Mouse (Mus musculus) neural tube, embryonic 13.5 days (tissue): ENCODE data around the gene Mamstr. TPM values are rescaled to one million over a fixed set of nuclear protein-coding genes. Genes with fewer than 3 reads are reported as not detected.
A peak's percentile ranks its signal among the peaks of the same experiment; 100 is the strongest.
"Not testable (repeated sequence)": the region's sequence is repeated elsewhere in the genome, so short reads cannot be mapped to it uniquely, and the experiment has no call there.

Source experiments
- ATAC-seq: fragments of 200-750 bp; cut with Nextera tagmentation; 2 replicates; pipeline ENCODE4 v1.8.0; 2017; ENCODE audit warnings: low read depth, mild to moderate bottlenecking, moderate TSS enrichment, moderate library complexity
- H3K27ac ChIP-seq: fragments of 300-500 bp; sonication (generic); replicated peaks from 2 replicates; pipeline ENCODE4 v1.5.1; 2015; ENCODE audit warnings: moderate library complexity, mild to moderate bottlenecking, inconsistent platforms
- H3K27me3 ChIP-seq: fragments of 300-500 bp; sonication (generic); 2 replicates; pipeline ENCODE4 v1.6.1; 2015; ENCODE audit warnings: mild to moderate bottlenecking, inconsistent platforms
- H3K36me3 ChIP-seq: fragments of 300-500 bp; sonication (generic); 2 replicates; pipeline ENCODE4 v1.6.1; 2015; ENCODE audit warnings: mild to moderate bottlenecking, inconsistent platforms
- H3K4me1 ChIP-seq: fragments of 300-500 bp; sonication (generic); replicated peaks from 2 replicates; pipeline ENCODE4 v1.6.1; 2015; ENCODE audit warnings: inconsistent platforms
- H3K4me2 ChIP-seq: fragments of 300-500 bp; sonication (generic); 2 replicates; pipeline ENCODE4 v1.6.1; 2015; ENCODE audit warnings: inconsistent platforms, mild to moderate bottlenecking, moderate library complexity
- H3K4me3 ChIP-seq: fragments of 300-500 bp; sonication (generic); 2 replicates; pipeline ENCODE4 v1.5.1; 2015; ENCODE audit warnings: mild to moderate bottlenecking, inconsistent platforms
- H3K9ac ChIP-seq: fragments of 300-500 bp; sonication (generic); 2 replicates; pipeline ENCODE4 v1.6.1; 2015; ENCODE audit warnings: moderate library complexity, mild to moderate bottlenecking, inconsistent platforms
- H3K9me3 ChIP-seq: fragments of 300-500 bp; sonication (generic); 2 replicates; pipeline ENCODE4 v1.6.1; 2016; ENCODE audit warnings: inconsistent platforms
- WGBS: fragments of 180-500 bp; shearing (Covaris S2); methylation state at CpG from one replicate; pipeline ENCODE4 v1.1.7; 2015; 5-methylcytosine and 5-hydroxymethylcytosine counted together
- polyA plus RNA-seq: library from polyadenylated mRNA; unstranded; fragments of >200 nt; fragmentation: Nextera tagmentation; extraction: Ambion mirVana; gene quantifications from 2 replicates; pipeline ENCODE4 v1.2.1, GENCODE M21; 2015

Gene Mamstr
- polyA plus RNA-seq, 1 experiment from 2014 or later, result 3.1 TPM

DNA sequence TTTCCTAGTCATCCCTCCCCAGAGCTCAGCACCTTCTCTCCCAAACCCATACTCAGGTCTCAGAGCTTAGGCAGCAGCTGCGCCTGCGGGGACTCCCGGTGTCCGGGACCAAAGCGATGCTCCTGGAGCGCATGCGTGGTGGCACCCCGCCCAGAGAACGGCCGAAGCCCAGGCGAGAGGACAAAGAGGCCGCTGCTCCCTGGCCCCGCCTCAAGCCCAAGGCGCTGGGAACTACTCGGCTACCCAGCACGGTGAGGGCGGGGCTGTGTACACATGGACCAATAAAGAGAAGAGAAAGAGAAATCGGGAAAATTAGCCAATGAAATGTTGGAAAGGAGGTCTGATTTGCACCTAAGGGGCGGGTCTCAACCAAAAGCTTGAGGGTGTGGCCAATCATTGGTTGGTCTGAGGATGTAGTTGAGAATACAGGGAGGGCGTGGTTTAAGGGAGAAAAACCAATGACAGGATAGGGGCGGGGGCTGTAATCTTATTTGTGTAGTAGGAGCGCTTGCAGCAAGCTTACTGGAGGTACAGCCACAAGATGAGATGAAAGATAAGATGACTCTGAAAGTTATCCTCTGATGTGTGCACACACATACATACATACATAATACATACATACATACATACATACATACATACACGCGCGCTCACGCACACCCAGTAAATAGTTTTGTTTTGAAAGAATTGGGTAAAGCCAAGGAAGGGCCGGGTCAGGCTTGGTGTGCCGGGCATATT is 3.8 kb downstream of the Mamstr start:
- peak; percentile 92 for ATAC-seq
- Histone ChIP-seq H3K36me3 (no peaks in the 10 kb centered on the region), H3K27me3 (no peaks in the 10 kb centered on the region), H3K27ac (peak overlapping the region; percentile 94), H3K4me2 (peak overlapping the region; percentile 83), H3K9me3 (no peaks in the 10 kb centered on the region), H3K9ac (peak overlapping the region; percentile 80), H3K4me3 (peak overlapping the region; percentile 47), H3K4me1 (peaks cover 35% of the 10 kb centered on the region)
- 1% methylated on average over 28 of the region's 28 CpGs for WGBS

DNA sequence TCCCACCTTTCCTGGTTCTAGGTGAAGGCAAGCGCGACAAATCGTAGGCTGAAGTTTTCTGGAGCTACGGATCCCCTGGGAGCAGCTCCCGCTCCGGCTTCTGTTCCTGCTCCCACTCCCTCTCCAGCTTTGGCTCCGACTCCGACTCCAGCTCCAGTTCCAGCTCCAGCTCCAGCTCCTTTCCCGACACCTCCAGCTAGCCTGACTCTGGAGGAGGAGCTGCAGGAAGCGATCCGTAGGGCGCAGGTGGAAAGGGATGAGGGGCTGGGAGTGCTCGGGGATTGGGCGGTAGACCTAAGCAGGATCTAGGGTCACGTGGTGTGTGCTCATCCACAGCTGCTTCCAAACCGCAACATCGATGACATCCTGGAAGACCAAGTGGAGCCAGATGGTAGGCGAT is 4.4 kb downstream of the Mamstr start:
- 4% methylated on average over 18 of the region's 18 CpGs for WGBS
- no peaks in the 10 kb centered on the region for H3K9me3 ChIP-seq
- H3K9ac ChIP-seq, result peak overlapping the region; percentile 54

DNA sequence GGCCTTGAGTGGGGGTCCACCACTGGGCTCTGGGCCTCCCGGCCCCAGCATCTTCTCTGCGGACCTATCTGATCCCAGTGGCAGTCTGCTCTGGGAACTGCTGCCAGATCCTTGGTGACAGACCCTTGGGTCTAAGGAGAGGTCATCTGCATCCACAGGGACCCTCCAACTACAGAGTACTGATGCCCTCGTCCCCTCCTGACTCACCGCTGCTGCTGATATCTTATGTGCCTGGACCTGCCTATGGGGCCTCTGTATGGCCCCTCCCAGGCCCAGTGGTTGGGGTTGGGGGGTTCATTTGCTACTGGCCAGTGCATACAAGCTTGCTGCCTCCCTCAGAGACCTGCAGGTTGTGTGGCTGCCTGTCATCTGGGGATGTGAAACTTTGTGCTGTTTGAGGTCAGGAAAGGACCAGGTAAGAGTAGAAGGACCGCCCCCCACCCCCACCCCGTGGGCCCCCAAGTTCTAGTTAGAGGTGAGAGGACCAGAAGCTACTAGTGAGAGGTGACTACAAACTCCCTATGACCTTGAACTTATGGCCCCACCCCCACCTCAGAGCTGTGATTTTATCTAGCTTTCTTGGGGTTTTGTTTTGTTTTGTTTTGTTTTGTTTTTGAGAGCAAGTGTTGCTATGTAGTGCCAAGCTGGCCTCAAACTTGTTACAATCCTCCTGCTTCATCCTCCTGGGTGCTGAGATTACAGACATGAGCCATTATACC is 5.3 kb downstream of the Mamstr start:
- H3K4me2 ChIP-seq, result peak overlapping the region; percentile 83
- H3K9ac ChIP-seq, result peak overlapping the region; percentile 54; the same call in 1 of the 2 replicates
- no peak for ATAC-seq
- WGBS, result 71% methylated on average over 6 of the region's 6 CpGs
- no peaks in the 10 kb centered on the region for H3K36me3 ChIP-seq
- peak overlapping the region; percentile 47; the same call in 1 of the 2 replicates for H3K4me3 ChIP-seq
- no peaks in the 10 kb centered on the region for H3K27me3 ChIP-seq
- H3K4me1 ChIP-seq, result peaks cover 35% of the 10 kb centered on the region
- peak overlapping the region; percentile 89 for H3K27ac ChIP-seq
- H3K9me3 ChIP-seq, result no peaks in the 10 kb centered on the region

More for the DNA sequence above, 4.4 kb downstream of the Mamstr start:
- peak; percentile 59 for ATAC-seq
- Histone ChIP-seq H3K4me3 (peak overlapping the region; percentile 47), H3K27me3 (no peaks in the 10 kb centered on the region), H3K36me3 (no peaks in the 10 kb centered on the region), H3K4me1 (peaks cover 35% of the 10 kb centered on the region), H3K27ac (peak overlapping the region; percentile 89), H3K4me2 (peak overlapping the region; percentile 83)

DNA sequence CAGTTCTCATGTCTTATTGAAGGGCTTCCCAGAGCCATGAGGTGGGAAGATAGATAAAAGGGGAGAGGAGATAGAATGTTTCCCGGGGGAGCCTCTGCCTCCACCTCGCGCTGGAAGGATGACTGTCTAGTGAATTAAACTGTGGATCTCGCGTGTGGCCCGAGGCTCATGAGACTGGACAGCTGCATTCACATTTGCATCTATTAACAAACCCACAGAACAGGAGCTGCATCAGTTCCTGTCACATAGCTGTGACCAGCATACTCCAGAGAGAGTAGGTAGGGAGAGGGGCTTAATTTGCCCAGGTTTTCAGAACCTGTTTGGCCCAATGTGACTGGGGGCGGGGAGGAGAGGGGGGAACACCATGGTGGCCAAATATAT is 5.8 kb downstream of the Mamstr start:
- 51% methylated on average over 7 of the region's 7 CpGs for WGBS
- H3K4me1 ChIP-seq, result peaks cover 35% of the 10 kb centered on the region
- no peaks in the 10 kb centered on the region for H3K36me3 ChIP-seq
- H3K9me3 ChIP-seq, result no peaks in the 10 kb centered on the region
- no peak overlapping the region for H3K4me3 ChIP-seq
- H3K27ac ChIP-seq, result no peak overlapping the region
- H3K27me3 ChIP-seq, result no peaks in the 10 kb centered on the region
- no peak overlapping the region for H3K4me2 ChIP-seq
- no peak overlapping the region for H3K9ac ChIP-seq
- ATAC-seq, result no peak

DNA sequence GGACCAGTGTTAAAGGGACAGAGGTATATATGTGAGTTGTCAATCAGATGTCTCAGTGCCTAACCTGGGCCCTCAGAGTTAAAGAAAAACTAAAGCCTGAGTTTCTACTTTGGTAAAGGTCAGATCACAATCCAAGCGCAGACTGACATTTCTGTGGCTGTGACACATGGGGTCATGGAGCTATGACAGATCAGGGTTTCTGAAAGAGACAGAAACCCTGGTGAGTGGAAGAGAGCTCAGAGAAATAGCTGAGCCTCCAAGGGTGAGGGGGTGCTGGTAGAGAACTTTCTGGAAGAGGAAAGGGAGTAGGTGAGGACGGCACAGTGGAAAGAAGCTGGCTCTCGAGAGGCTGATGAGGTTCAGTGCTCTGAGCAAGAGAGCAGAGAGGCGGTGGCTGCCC is 6.9 kb downstream of the Mamstr start:
- Histone ChIP-seq H3K36me3 (no peaks in the 10 kb centered on the region), H3K4me2 (no peak overlapping the region), H3K9me3 (no peaks in the 10 kb centered on the region), H3K4me1 (peaks cover 26% of the 10 kb centered on the region), H3K9ac (no peak overlapping the region), H3K4me3 (no peak overlapping the region), H3K27me3 (no peaks in the 10 kb centered on the region), H3K27ac (no peak overlapping the region)
- no peak for ATAC-seq
- 80% methylated on average over 4 of the region's 4 CpGs for WGBS

DNA sequence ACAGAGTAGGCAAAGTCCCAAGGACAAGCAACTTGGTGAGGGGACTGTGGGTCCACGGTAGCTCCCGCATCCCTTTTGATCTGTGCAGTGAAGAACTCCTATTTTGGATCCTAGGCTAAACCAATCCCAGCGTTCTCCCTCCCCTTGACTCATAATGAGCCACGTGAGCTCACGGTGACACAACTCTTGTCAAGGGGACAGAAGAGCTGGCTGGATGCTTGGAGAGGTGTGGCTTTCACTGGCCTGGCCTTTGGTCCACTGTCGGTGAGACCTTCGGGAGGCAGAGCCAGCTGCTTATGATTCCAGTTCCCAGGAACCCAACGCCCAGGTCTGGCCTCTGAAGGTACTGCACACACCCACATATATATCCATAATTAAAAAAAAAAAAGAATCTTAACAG is 9.6 kb downstream of the Mamstr start:
- no peak for ATAC-seq
- H3K9ac ChIP-seq, result no peak overlapping the region
- peaks cover 8% of the 10 kb centered on the region for H3K4me1 ChIP-seq
- no peak overlapping the region for H3K27ac ChIP-seq
- no peak overlapping the region for H3K4me2 ChIP-seq
- 77% methylated on average over 8 of the region's 8 CpGs for WGBS
- no peaks in the 10 kb centered on the region for H3K27me3 ChIP-seq
- no peaks in the 10 kb centered on the region for H3K36me3 ChIP-seq
- H3K4me3 ChIP-seq, result no peak overlapping the region
- H3K9me3 ChIP-seq, result no peaks in the 10 kb centered on the region

DNA sequence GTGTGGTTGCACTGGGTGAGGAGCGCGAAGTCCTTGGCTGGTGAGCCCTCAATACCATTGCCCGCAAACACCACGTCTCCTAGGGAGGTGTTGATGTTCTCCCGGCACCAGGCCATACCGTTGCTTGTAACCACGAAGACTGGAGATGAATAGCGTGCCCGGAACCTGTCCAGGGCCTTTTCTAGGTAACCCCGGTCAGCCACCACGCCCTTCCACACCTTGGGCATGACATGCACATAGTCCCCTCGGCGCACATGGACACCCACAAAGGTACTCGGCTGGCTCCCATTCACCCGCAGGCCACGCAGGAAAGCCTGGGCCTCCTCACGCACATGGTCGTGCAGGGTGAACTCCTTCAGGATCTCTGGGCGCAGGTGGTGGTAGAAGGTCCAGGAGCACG is 10.7 kb downstream of the Mamstr start:
- H3K27me3 ChIP-seq, ATAC-seq, H3K4me2 ChIP-seq, H3K9ac ChIP-seq, H3K27ac ChIP-seq, H3K9me3 ChIP-seq, H3K4me3 ChIP-seq, H3K36me3 ChIP-seq, H3K4me1 ChIP-seq: not testable (repeated sequence)
- WGBS, result 95% methylated on average over 20 of the region's 20 CpGs

DNA sequence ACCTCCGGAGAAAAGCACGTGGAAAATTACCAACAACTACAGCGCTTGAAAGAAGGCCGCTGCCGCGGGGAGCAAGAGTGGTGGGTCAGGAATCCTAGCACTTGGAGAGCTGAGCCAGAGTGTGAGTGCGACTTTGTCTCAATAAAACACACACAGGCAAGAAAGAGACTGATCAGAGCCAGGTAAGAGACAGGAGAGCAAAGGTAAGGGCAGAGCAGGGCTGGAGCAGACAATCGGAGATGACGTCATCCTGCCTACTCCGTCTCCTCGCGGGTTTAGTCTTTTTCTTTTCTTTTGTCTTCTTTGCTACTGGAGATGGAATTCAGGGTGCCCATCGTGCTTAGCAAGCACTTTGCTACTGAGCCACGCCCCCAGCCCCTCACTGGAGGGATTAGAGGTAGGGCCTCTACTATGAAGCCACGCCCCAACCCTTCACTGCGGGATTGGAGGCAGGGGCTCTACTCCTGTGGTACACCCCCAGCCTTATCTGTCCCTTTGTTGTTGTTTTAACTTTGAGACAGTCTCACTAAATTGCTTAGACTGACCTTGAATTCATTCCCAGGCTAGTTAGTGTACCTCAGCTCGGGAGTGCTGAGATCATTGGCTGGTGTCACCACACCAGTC is 14.8 kb downstream of the Mamstr start:
- Histone ChIP-seq H3K9me3 (no peaks in the 10 kb centered on the region), H3K4me2 (peak overlapping the region; percentile 39), H3K9ac (no peak overlapping the region), H3K36me3 (no peaks in the 10 kb centered on the region), H3K4me1 (peaks cover 4% of the 10 kb centered on the region; the same call in 1 of the 2 replicates), H3K4me3 (no peak overlapping the region), H3K27me3 (no peaks in the 10 kb centered on the region), H3K27ac (no peak overlapping the region)
- 32% methylated on average over 17 of the region's 17 CpGs for WGBS
- ATAC-seq, result no peak; the same call in 1 of the 2 replicates

DNA sequence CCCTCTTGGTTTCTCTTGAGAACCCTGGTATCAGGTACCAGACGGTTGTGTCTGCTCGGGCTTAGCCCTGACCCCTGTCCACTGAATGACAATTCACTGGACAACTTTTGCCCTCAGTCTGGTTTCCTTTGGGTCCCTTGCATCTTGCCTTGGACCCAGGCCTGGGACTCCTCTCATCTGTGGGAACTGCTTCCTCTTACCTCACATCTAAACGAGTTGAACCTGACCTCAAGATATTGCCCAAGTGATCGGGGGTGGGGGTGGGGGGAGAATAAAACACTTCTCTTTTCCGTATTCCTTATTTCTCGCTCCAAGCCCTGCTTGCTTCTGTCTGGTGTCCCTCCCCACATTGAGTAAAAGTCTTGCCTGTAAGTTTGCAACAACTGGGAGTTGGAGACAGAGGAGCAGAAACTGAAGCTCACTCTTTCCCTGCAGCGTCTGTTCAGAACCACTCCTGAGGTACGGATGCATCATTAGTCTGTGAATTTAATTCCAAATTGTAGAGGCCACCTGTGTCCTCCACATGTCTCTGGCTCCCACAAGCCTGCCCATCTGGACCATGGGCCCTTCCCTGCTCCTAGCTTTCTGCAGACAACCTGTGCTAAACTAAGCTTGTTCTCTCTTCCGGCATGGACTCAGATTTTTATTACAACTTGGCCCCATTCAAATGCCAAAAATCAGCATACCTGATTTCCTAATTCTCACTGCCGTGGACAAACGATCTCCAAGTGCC is 21.1 kb downstream of the Mamstr start:
- H3K27ac ChIP-seq, result no peak overlapping the region
- WGBS, result 88% methylated on average over 11 of the region's 11 CpGs
- ATAC-seq, result no peak
- no peaks in the 10 kb centered on the region for H3K27me3 ChIP-seq
- peaks cover 3% of the 10 kb centered on the region; the same call in 1 of the 2 replicates for H3K4me1 ChIP-seq
- no peaks in the 10 kb centered on the region for H3K36me3 ChIP-seq
- no peak overlapping the region for H3K4me2 ChIP-seq
- H3K4me3 ChIP-seq, result no peak overlapping the region
- H3K9ac ChIP-seq, result no peak overlapping the region
- H3K9me3 ChIP-seq, result no peaks in the 10 kb centered on the region

DNA sequence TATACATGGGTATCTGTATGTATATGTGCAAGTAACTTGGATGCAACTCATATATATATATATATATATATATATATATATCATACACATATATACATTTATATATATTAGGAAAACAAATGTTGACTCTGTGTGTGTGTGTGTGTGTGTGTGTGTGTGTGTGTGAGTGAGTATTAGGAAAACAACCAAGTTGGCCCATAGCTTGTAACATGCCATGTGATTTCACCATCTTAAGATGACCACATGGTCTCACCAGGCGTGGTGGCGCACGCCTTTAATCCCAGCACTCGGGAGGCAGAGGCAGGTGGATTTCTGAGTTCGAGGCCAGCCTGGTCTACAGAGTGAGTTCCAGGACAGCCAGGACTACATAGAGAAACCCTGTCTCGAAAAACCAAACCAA is 21.9 kb downstream of the Mamstr start:
- H3K4me3 ChIP-seq, H3K4me2 ChIP-seq, H3K9me3 ChIP-seq, H3K36me3 ChIP-seq, H3K27me3 ChIP-seq, ATAC-seq, H3K9ac ChIP-seq, H3K4me1 ChIP-seq, H3K27ac ChIP-seq: not testable (repeated sequence)
- WGBS, result 93% methylated on average over 6 of the region's 6 CpGs

DNA sequence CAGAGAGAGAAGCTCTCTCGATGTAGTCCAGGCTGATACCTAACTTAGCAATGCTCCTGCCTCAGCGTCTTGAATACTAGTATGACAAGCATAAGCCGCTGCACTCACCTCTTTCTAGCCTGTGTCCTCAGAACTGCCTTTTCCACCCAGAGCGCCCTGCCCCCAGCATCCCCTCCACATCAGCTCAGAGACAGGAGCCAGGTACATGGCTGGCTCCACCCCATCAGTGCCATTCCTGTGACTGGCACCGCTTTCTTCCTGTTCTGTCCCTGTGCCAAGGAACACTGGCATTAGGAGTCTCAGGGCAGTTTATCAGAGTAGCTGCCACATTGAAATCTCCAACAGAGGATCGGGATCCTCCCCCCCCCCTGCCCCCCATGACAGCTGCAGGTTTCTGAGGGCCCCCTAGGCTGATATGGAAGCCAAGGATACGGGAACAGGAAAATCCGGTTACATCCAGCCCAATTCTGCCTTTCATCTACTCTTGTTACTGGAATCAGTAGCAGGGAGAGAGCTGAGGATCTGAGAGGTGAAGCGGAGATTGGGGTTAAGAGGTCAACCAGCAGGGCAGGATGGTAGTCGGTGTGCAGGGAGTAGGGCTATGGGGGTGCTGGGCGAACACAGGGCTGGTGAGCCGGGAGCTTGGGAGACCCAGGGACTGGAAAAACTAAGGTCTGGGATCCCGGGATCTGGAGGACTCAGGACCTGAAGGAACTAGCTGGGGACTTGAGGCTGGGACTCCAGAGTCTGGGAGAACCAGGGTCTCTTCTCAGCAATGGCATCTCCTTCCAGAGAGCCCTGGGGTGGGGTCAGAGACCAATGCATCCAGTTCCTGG is 25.7 kb downstream of the Mamstr start:
- H3K4me3 ChIP-seq, result no peak overlapping the region
- no peak overlapping the region for H3K9ac ChIP-seq
- H3K4me1 ChIP-seq, result peaks cover 3% of the 10 kb centered on the region; the same call in 1 of the 2 replicates
- H3K27ac ChIP-seq, result no peak overlapping the region
- ATAC-seq, result no peak
- 63% methylated on average over 13 of the region's 13 CpGs for WGBS
- no peak overlapping the region for H3K4me2 ChIP-seq
- no peaks in the 10 kb centered on the region for H3K9me3 ChIP-seq
- no peaks in the 10 kb centered on the region for H3K36me3 ChIP-seq
- H3K27me3 ChIP-seq, result no peaks in the 10 kb centered on the region
